Comparison of ENCODE assay signal across 31 mouse cellular contexts in genomic region chr16:8795906-8796305, GRCm38 (mm10). TPM values are rescaled to one million over a fixed set of nuclear protein-coding genes. Genes with fewer than 3 reads are reported as not detected.
A peak's percentile ranks its signal among the peaks of the same experiment; 100 is the strongest.
DNase-seq lines count a peak whose midpoint lies in the region; ATAC-seq and TF ChIP-seq lines count a peak whose summit lies in the region.
"Had no signal": no experiment of that assay in that cellular context is flagged by ENCODE, and none has a peak within 500 bp of the region (broad histone marks: within the 10 kb centered on the region; RNA-seq: fewer than 3 reads in every experiment).

No protein-coding gene starts in this region.

- H3K27ac ChIP-seq in gastrocnemius, adult 2 months, result peak overlapping the region; percentile 71
- no peak overlapping the region; the same call in 1 of the 2 replicates for H3K27ac ChIP-seq in liver, postnatal 0 days (ENCODE audit: low read depth)
- H3K27ac ChIP-seq in liver, embryonic 11.5 days (ENCODE audit: low read depth, low read length), result no peak overlapping the region
- H3K27ac ChIP-seq: hindbrain, embryonic 12.5 days; hindbrain, postnatal 0 days; macrophage; midbrain, embryonic 13.5 days had no signal

- no peak overlapping the region for H3K4me3 ChIP-seq in gastrocnemius, adult 2 months
- H3K4me3 ChIP-seq in liver, postnatal 0 days (ENCODE audit: low read depth, low read length), result no peak overlapping the region
- H3K4me3 ChIP-seq in liver, embryonic 11.5 days (ENCODE audit: low read depth, low read length), result no peak overlapping the region
- H3K4me3 ChIP-seq: erythroblast, embryonic 14.5 days; hindbrain, embryonic 12.5 days; midbrain, embryonic 13.5 days had no signal

- TF ChIP-seq CTCF in gastrocnemius, adult 2 months (IDR thresholded peaks at IDR 0.05), result no peak
- TF ChIP-seq CTCF in liver, postnatal 0 days (IDR thresholded peaks at IDR 0.05; ENCODE audit: low read depth), result no peak

- DNase-seq in adrenal gland, adult (ENCODE audit: inconsistent age in 2 of 2, low spot score in 1 of 2), result peak; percentile 29 to 72
- no peak for DNase-seq in adrenal gland, adult 8-10 months
- DNase-seq in gastrocnemius, adult 2 months, result no peak
- no peak for DNase-seq in gastrocnemius, postnatal 36 days
- DNase-seq in liver, postnatal 0 days, result no peak
- DNase-seq in liver, embryonic 11.5 days (ENCODE audit: low spot score), result no peak
- DNase-seq in skeletal muscle tissue, adult 2 months (ENCODE audit: low read depth, low spot score), result peak; percentile 29
- DNase-seq in left cerebral cortex, adult 11 months (ENCODE audit: low spot score), result no peak
- DNase-seq: cerebellum, adult 2 months; cerebellum, postnatal 14 days; gastrocnemius, postnatal 14 days; heart, adult 18-20 months; heart, postnatal 36 days; kidney, postnatal 25 days; left cerebral cortex, postnatal 4 days; liver; lung, adult 18-20 months; right cerebral cortex, postnatal 25 days; spleen, adult 18-20 months; thymus, postnatal 14 days had no signal

- H3K36me3 ChIP-seq in liver, postnatal 0 days (replicated peaks; ENCODE audit: insufficient read depth, low read length), result no peaks in the 10 kb centered on the region
- no peaks in the 10 kb centered on the region for H3K36me3 ChIP-seq in liver, embryonic 11.5 days (ENCODE audit: control insufficient read depth, insufficient read depth, low read length)
- H3K36me3 ChIP-seq: G1E; hindbrain, embryonic 12.5 days; midbrain, embryonic 13.5 days had no signal

- H3K4me2 ChIP-seq in liver, postnatal 0 days (ENCODE audit: low read depth, low read length), result no peak overlapping the region
- no peak overlapping the region for H3K4me2 ChIP-seq in liver, embryonic 11.5 days
- H3K4me2 ChIP-seq: heart, embryonic 11.5 days; hindbrain, embryonic 12.5 days; midbrain, embryonic 13.5 days had no signal

- H3K4me1 ChIP-seq in liver, postnatal 0 days (ENCODE audit: insufficient read depth), result no peaks in the 10 kb centered on the region; the same call in 1 of the 2 replicates
- H3K4me1 ChIP-seq in liver, embryonic 11.5 days (replicated peaks; ENCODE audit: control insufficient read depth, insufficient read depth, low read length), result no peaks in the 10 kb centered on the region
- H3K4me1 ChIP-seq: hindbrain, embryonic 12.5 days; midbrain, embryonic 13.5 days had no signal

- peak; percentile 91 for ATAC-seq in liver, postnatal 0 days
- ATAC-seq in liver, embryonic 11.5 days (replicated peaks; ENCODE audit: low FRiP score), result no peak
- ATAC-seq: activated CD4-positive, CD25-positive, alpha-beta regulatory T cell, adult 4 months; forebrain, embryonic 16.5 days; hindbrain, postnatal 0 days; intestine, embryonic 16.5 days; lung, postnatal 0 days; midbrain, embryonic 13.5 days had no signal

- TF ChIP-seq EP300 in liver, postnatal 0 days (IDR thresholded peaks at IDR 0.05; ENCODE audit: low read depth), result no peak

- H3K9me3 ChIP-seq in liver, postnatal 0 days (ENCODE audit: low read length), result no peaks in the 10 kb centered on the region
- peaks cover 7% of the 10 kb centered on the region; the same call in 1 of the 2 replicates for H3K9me3 ChIP-seq in liver, embryonic 11.5 days (ENCODE audit: control insufficient read depth, low read length)

- 64% methylated on average over 2 of the region's 2 CpGs for WGBS in liver, postnatal 0 days (ENCODE audit: insufficient replicate concordance)
- 72% methylated on average over 2 of the region's 2 CpGs for WGBS in liver, embryonic 11.5 days

- no peaks in the 10 kb centered on the region for H3K27me3 ChIP-seq in liver, postnatal 0 days (ENCODE audit: insufficient read depth, low read length)
- no peaks in the 10 kb centered on the region for H3K27me3 ChIP-seq in liver, embryonic 11.5 days (replicated peaks; ENCODE audit: control insufficient read depth, insufficient read depth, low read length)
- H3K27me3 ChIP-seq: hindbrain, embryonic 12.5 days; midbrain, embryonic 13.5 days had no signal

- no peak overlapping the region for H3K9ac ChIP-seq in liver, postnatal 0 days (replicated peaks)
- H3K9ac ChIP-seq in liver, embryonic 11.5 days (ENCODE audit: low read depth, low read length), result no peak overlapping the region
- H3K9ac ChIP-seq: hindbrain, embryonic 12.5 days; midbrain, embryonic 13.5 days had no signal

- intact Hi-C loops in gastrocnemius, adult 2 months (cut with DNase I), result no loop called here
- intact Hi-C loops in gastrocnemius, postnatal 36 days (cut with DNase I), result no loop called here

RNA-seq across cellular contexts. Expression of gene Usp7, which starts 3.8 kb away (rescaled TPM):
- total RNA-seq in adrenal gland, adult 8-10 months (2022), result 100 to 1,000 TPM; 105 to 149 (median 127) TPM
- total RNA-seq in gastrocnemius, adult 2 months (2021), result 10 to 100 TPM; 61.8 to 69.1 TPM
- total RNA-seq in gastrocnemius, postnatal 36 days (2021), result 10 to 100 TPM; 48.3 to 57.0 TPM
- polyA plus RNA-seq in liver, postnatal 0 days (2015; fragmentation: Nextera tagmentation; extraction: Ambion mirVana), result 15.8 and 17.7 TPM in 2 replicates
- polyA plus RNA-seq in liver, embryonic 11.5 days (2014; fragmentation: Nextera tagmentation; extraction: Ambion mirVana), result 34.6 and 43.3 TPM in 2 replicates

RNA-seq across cellular contexts. Expression of gene 1810013L24Rik, which starts 34.0 kb away (rescaled TPM):
- 100 to 1,000 TPM in 2 of 4 experiments, 10 to 100 TPM in 2; 81.3 to 111 (median 98.3) TPM for total RNA-seq in adrenal gland, adult 8-10 months (2022)
- total RNA-seq in gastrocnemius, adult 2 months (2021), result 100 to 1,000 TPM in 1 of 2 experiments, 10 to 100 TPM in 1; 80.9 to 111 TPM
- 10 to 100 TPM; 79.2 to 94.8 TPM for total RNA-seq in gastrocnemius, postnatal 36 days (2021)
- polyA plus RNA-seq in liver, postnatal 0 days (2015; fragmentation: Nextera tagmentation; extraction: Ambion mirVana), result 7.1 and 7.5 TPM in 2 replicates
- polyA plus RNA-seq in liver, embryonic 11.5 days (2014; fragmentation: Nextera tagmentation; extraction: Ambion mirVana), result 12.5 and 13.8 TPM in 2 replicates

Comparison
In these comparisons a context has a peak if more than half of its experiments do, and no peak if none do; other contexts are left out.
1. DNase-seq: peak in adrenal gland, adult (2 of 2) and skeletal muscle tissue, adult 2 months (single experiment); none in adrenal gland, adult 8-10 months (single experiment), gastrocnemius, adult 2 months (single experiment), gastrocnemius, postnatal 36 days (0 of 2), liver, postnatal 0 days (single experiment), liver, embryonic 11.5 days (single experiment) and left cerebral cortex, adult 11 months (single experiment).